Mouse (Mus musculus) macrophage (primary cell): ENCODE results near the gene Fam169b. TPM values are rescaled to one million over a fixed set of nuclear protein-coding genes. Genes with fewer than 3 reads are reported as not detected.

Experiments
- polyA plus RNA-seq: library from polyadenylated mRNA; stranded (reverse); fragments of 250-400 nt; gene quantifications from 3 replicates; pipeline ENCODE4 v1.2.4, GENCODE M21; 2018; ENCODE audit warnings: inconsistent platforms

The Fam169b gene
- polyA plus RNA-seq, 1 experiment from 2014 or later = 0.32 TPM

Other genes starting within 250 kb of the Fam169b start
- gene Pgpep1l, start 9.6 kb upstream of the Fam169b start, polyA plus RNA-seq = 0.27 to 0.53 TPM in 2 of 3 replicates, not detected in the other